Mouse (Mus musculus) heart, embryonic 15.5 days (tissue): ENCODE measurements around the gene Olfr1328. TPM values are rescaled to one million over a fixed set of nuclear protein-coding genes. Genes with fewer than 3 reads are reported as not detected.
"Not testable (repeated sequence)": the region's sequence is repeated elsewhere in the genome, so short reads cannot be mapped to it uniquely, and the experiment has no call there.

Experiments
- ATAC-seq: fragments of 200-750 bp; cut with Nextera tagmentation; replicated peaks from 2 replicates; pipeline ENCODE4 v1.8.0; 2017; ENCODE audit warnings: low read depth, moderate TSS enrichment; ENCODE audit not compliant: insufficient number of reproducible peaks, insufficient read depth, low FRiP score
- H3K27ac ChIP-seq: fragments of 300-500 bp; sonication (generic); 2 replicates; pipeline ENCODE4 v1.5.1; 2015; ENCODE audit warnings: mild to moderate bottlenecking, inconsistent platforms
- H3K27me3 ChIP-seq: fragments of 300-500 bp; sonication (generic); 2 replicates; pipeline ENCODE4 v1.6.1; 2015; ENCODE audit warnings: inconsistent platforms
- H3K36me3 ChIP-seq: fragments of 300-500 bp; sonication (generic); 2 replicates; pipeline ENCODE4 v1.6.1; 2015; ENCODE audit warnings: mild to moderate bottlenecking, inconsistent platforms
- H3K4me1 ChIP-seq: fragments of 300-500 bp; sonication (generic); replicated peaks from 2 replicates; pipeline ENCODE4 v1.6.1; 2015; ENCODE audit warnings: inconsistent platforms
- H3K4me2 ChIP-seq: fragments of 300-500 bp; sonication (generic); 2 replicates; pipeline ENCODE4 v1.6.1; 2015; ENCODE audit warnings: inconsistent platforms, mild to moderate bottlenecking, moderate library complexity
- H3K4me3 ChIP-seq: fragments of 300-500 bp; sonication (generic); 2 replicates; pipeline ENCODE4 v1.5.1; 2015; ENCODE audit warnings: mild to moderate bottlenecking, inconsistent platforms
- H3K9ac ChIP-seq: fragments of 300-500 bp; sonication (generic); 2 replicates; pipeline ENCODE4 v1.6.1; 2015; ENCODE audit warnings: mild to moderate bottlenecking, inconsistent platforms
- H3K9me3 ChIP-seq: fragments of 300-500 bp; sonication (generic); replicated peaks from 2 replicates; pipeline ENCODE4 v1.6.1; 2016; ENCODE audit warnings: inconsistent platforms
- WGBS: fragments of 180-500 bp; shearing (Covaris S2); methylation state at CpG from one replicate; pipeline ENCODE4 v1.1.7; 2015; ENCODE audit warnings: mixed read lengths; 5-methylcytosine and 5-hydroxymethylcytosine counted together
- polyA plus RNA-seq: library from polyadenylated mRNA; unstranded; fragments of >200 nt; fragmentation: Nextera tagmentation; extraction: Ambion mirVana; gene quantifications from 2 replicates; pipeline ENCODE4 v1.2.1, GENCODE M21; 2015

Olfr1328 gene
- polyA plus RNA-seq: 0.04 TPM in 1 of 2 replicates, not detected in the other

GRCm38 (mm10) chr4:118938512-118938911, at the start of gene Olfr1328:
Gene Olfr1328 (minus strand): TSS chr4:118938612.
- Histone ChIP-seq H3K27ac (no peak within 1 kb of the TSS), H3K9ac (no peak within 1 kb of the TSS), H3K36me3 (no peaks in the 10 kb centered on the region), H3K27me3 (no peaks in the 10 kb centered on the region), H3K4me1 (no peaks in the 10 kb centered on the region), H3K4me2 (no peak within 1 kb of the TSS), H3K9me3 (no peaks in the 10 kb centered on the region), H3K4me3 (no peak within 1 kb of the TSS)
- no peak for ATAC-seq
- WGBS: 66% methylated on average over 2 of the region's 2 CpGs

- Histone ChIP-seq H3K9ac (no peak overlapping the region), H3K4me2 (no peak overlapping the region), H3K27ac (no peak overlapping the region), H3K27me3 (no peaks in the 10 kb centered on the region), H3K36me3 (no peaks in the 10 kb centered on the region), H3K4me1 (no peaks in the 10 kb centered on the region), H3K4me3 (no peak overlapping the region), H3K9me3 (no peaks in the 10 kb centered on the region)
- ATAC-seq: no peak
- WGBS: 84% methylated on average over 4 of the region's 4 CpGs
These were observed 46.9 kb upstream of the Olfr1328 start for GRCm38 (mm10) chr4:118985291-118985690.

DNA sequence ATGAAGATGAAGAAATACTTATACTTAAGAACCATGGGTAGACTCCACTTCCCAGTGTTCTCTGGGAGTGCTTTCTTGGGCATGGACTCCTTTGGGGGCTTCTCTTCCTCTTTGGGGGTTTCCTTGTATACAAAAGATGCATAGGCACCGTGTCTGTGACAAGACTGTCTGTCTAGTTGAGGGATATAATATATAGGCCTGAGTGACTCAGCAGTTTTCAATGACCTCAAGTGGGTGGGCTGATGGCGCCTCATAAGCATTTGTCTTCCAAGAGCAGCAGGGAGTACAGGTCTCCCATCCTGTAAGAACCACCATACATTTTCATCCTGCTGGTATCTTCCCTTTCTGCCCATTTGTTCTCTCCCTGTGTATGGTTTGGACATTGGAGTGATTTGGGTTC, 34.9 kb upstream of the Olfr1328 start:
- H3K36me3 ChIP-seq: no peaks in the 10 kb centered on the region
- H3K4me1 ChIP-seq: no peaks in the 10 kb centered on the region
- ATAC-seq: no peak
- H3K9ac ChIP-seq: no peak overlapping the region
- H3K27me3 ChIP-seq: no peaks in the 10 kb centered on the region
- no peak overlapping the region for H3K27ac ChIP-seq
- 74% methylated on average over 2 of the region's 2 CpGs for WGBS
- H3K4me3 ChIP-seq: no peak overlapping the region
- no peaks in the 10 kb centered on the region for H3K9me3 ChIP-seq
- H3K4me2 ChIP-seq: no peak overlapping the region

- no peaks in the 10 kb centered on the region for H3K36me3 ChIP-seq
- no peak overlapping the region for H3K9ac ChIP-seq
- no peaks in the 10 kb centered on the region for H3K27me3 ChIP-seq
- H3K27ac ChIP-seq: no peak overlapping the region
- no peaks in the 10 kb centered on the region for H3K9me3 ChIP-seq
- 90% methylated on average over 15 of the region's 15 CpGs for WGBS
- H3K4me1 ChIP-seq: no peaks in the 10 kb centered on the region
- ATAC-seq: no peak
- no peak overlapping the region for H3K4me3 ChIP-seq
- no peak overlapping the region for H3K4me2 ChIP-seq
These were observed 29.3 kb upstream of the Olfr1328 start for GRCm38 (mm10) chr4:118967711-118968110.

DNA sequence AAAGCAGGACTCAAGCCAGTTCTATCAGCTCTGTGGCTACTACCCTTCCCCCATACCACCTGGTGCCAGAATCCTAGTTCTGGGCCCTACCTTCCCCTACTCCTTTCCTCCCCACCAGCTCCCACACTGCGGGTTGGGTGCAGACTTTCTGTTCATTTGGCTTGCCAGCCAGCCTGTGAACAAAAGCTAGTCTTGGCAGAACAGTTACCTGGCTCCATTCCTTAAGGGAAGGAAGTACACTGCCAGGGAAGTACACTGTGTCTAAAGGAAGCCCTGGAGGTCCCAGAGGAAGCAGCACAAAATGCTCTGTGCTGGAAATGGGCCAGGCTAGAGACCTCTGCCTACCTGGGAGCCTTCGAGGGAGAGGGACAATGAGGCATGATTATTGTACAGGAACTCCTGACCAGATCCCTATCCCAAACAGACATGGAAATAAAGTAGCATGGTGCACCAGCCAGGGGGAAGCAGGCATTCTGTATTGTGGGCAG, 22.8 kb upstream of the Olfr1328 start, which contains the start of gene Lao1:
TSS of gene Lao1 (plus strand) at position 438 of the 488 bp plus-strand sequence.
- WGBS: 61% methylated on average over 2 of the region's 2 CpGs
- no peak within 1 kb of the TSS for H3K4me2 ChIP-seq
- no peaks in the 10 kb centered on the region for H3K4me1 ChIP-seq
- no peak for ATAC-seq
- H3K27ac ChIP-seq: no peak within 1 kb of the TSS
- H3K4me3 ChIP-seq: no peak within 1 kb of the TSS
- no peaks in the 10 kb centered on the region for H3K27me3 ChIP-seq
- H3K9me3 ChIP-seq: no peaks in the 10 kb centered on the region
- H3K36me3 ChIP-seq: no peaks in the 10 kb centered on the region
- no peak within 1 kb of the TSS for H3K9ac ChIP-seq

GRCm38 (mm10) chr4:118958812-118959211, 20.4 kb upstream of the Olfr1328 start:
- no peaks in the 10 kb centered on the region for H3K4me1 ChIP-seq
- 76% methylated on average over 7 of the region's 7 CpGs for WGBS
- no peak overlapping the region for H3K4me3 ChIP-seq
- no peaks in the 10 kb centered on the region for H3K36me3 ChIP-seq
- no peak overlapping the region for H3K9ac ChIP-seq
- ATAC-seq: no peak
- H3K27ac ChIP-seq: no peak overlapping the region
- no peaks in the 10 kb centered on the region for H3K9me3 ChIP-seq
- H3K4me2 ChIP-seq: no peak overlapping the region
- no peaks in the 10 kb centered on the region for H3K27me3 ChIP-seq

GRCm38 (mm10) chr4:118931326-118931725, 7.1 kb downstream of the Olfr1328 start:
- not testable (repeated sequence) for H3K9ac ChIP-seq, ATAC-seq, H3K36me3 ChIP-seq, H3K27me3 ChIP-seq, H3K4me1 ChIP-seq, H3K4me3 ChIP-seq, H3K4me2 ChIP-seq, H3K9me3 ChIP-seq, H3K27ac ChIP-seq
- 85% methylated on average over 3 of the region's 3 CpGs for WGBS

DNA sequence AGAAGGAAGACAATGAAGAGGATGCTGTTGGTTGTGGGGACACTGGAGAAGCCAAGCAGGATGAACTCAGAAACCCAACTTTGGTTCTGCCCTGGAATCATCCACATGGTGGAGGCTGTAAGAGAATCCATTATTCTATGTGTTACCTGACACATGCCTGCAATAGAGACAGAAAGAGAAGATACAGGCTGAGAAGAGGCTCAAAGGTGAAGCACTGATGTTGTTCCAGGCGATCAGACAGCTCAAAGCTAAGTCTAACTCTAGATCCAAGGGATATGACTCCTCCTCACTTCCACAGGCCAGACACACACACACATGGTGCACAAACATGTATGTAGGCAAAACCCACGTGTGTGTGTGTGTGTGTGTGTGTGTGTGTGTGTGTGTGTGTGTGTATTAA, 21.0 kb downstream of the Olfr1328 start, which contains the start of gene Olfr1329:
TSS of gene Olfr1329 (minus strand) at position 101 of the 400 bp plus-strand sequence.
- not testable (repeated sequence) for H3K27me3 ChIP-seq, H3K4me1 ChIP-seq, H3K4me3 ChIP-seq, H3K9me3 ChIP-seq, H3K9ac ChIP-seq, H3K36me3 ChIP-seq, ATAC-seq, H3K27ac ChIP-seq, H3K4me2 ChIP-seq
- 38% methylated on average over 2 of the region's 2 CpGs for WGBS

DNA sequence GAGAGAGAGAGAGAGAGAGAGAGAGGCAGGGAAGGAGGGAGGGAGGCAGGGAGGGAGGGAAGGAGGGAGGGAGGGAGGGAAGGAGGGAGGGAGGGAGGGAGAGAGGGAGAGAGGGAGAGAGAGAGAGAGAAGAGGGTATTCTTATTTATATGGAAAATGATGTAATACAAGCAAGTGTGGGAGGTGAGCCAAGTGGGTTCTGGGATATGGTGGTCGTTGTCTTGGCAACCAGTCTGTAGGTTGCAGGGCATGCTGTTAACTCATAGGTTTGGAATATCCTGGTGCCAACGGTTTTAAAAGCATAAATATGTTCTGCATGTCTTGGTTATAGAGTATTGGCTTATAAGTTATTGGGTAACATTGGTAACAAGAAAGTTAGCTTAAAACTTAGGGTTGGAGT, 36.4 kb downstream of the Olfr1328 start:
- ATAC-seq: no peak
- WGBS: 70% methylated on average over 2 of the region's 2 CpGs
- no peak overlapping the region for H3K27ac ChIP-seq
- H3K36me3 ChIP-seq: no peaks in the 10 kb centered on the region
- H3K27me3 ChIP-seq: no peaks in the 10 kb centered on the region
- no peak overlapping the region for H3K4me2 ChIP-seq
- H3K4me1 ChIP-seq: no peaks in the 10 kb centered on the region
- H3K9ac ChIP-seq: no peak overlapping the region
- no peaks in the 10 kb centered on the region for H3K9me3 ChIP-seq
- H3K4me3 ChIP-seq: no peak overlapping the region

GRCm38 (mm10) chr4:118888297-118888696, 50.1 kb downstream of the Olfr1328 start, which contains the start of gene Olfr1330:
Gene Olfr1330 (plus strand): TSS chr4:118888597.
- Histone ChIP-seq H3K4me3 (no peak within 1 kb of the TSS), H3K27ac (no peak within 1 kb of the TSS), H3K4me1 (no peaks in the 10 kb centered on the region), H3K36me3 (no peaks in the 10 kb centered on the region), H3K4me2 (no peak within 1 kb of the TSS), H3K9me3 (no peaks in the 10 kb centered on the region), H3K9ac (no peak within 1 kb of the TSS), H3K27me3 (no peaks in the 10 kb centered on the region)
- no peak for ATAC-seq
- WGBS: 82% methylated on average over 1 of the region's 1 CpGs
